ENCODE assay signal across 22 mouse cellular contexts in the genomic region with DNA sequence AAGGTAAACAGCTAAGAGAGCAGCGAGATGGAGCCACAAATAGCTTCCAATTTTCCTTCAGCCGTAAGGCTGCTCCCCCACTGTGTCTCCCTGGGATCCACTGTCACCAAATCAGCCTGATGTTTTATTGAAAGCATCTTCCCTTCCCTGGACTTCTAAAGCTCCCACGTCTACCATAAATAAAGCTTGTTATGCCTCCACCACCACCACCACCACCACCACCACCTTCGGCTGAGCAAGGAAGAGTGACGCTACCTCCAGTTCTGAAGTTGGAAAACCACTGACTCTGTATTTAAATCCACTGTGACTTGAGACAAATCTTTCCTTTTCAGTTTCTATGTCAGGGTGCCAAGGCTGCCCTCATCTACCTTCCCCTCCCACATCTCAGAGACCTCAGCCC.
DNase-seq lines count a peak whose midpoint lies in the region; ATAC-seq and TF ChIP-seq lines count a peak whose summit lies in the region.
"Had no signal": no experiment of that assay in that cellular context is flagged by ENCODE, and none has a peak within 500 bp of the region (broad histone marks: within the 10 kb centered on the region; RNA-seq: fewer than 3 reads in every experiment).

No protein-coding gene starts in this region.

- H3K4me2 ChIP-seq in limb, embryonic 12.5 days = no peak overlapping the region
- no peak overlapping the region for H3K4me2 ChIP-seq in lung, embryonic 15.5 days
- H3K4me2 ChIP-seq in lung, postnatal 0 days (replicated peaks; ENCODE audit: low read depth, low read length) = no peak overlapping the region
- H3K4me2 ChIP-seq: embryonic facial prominence, embryonic 13.5 days; embryonic facial prominence, embryonic 15.5 days; forebrain, embryonic 12.5 days had no signal

- no peak for DNase-seq in limb, embryonic 10.5 days (ENCODE audit: low spot score)
- no peak for DNase-seq in lung, postnatal 0 days (ENCODE audit: low spot score)
- DNase-seq in brain, adult 2 months (ENCODE audit: low read depth, low spot score) = peak; percentile 45
- peak; percentile 13 for DNase-seq in telencephalon, adult 2 months (ENCODE audit: low read depth, low spot score)
- DNase-seq: adrenal gland, adult 2 months; adrenal gland, postnatal 10 days; adrenal gland, postnatal 25 days; cerebellum, adult 11-12 months; cerebellum, adult 2 months; cerebellum, adult 9-10 months; cerebellum, postnatal 10 days; cerebellum, postnatal 25 days had no signal

- H3K4me3 ChIP-seq in limb, embryonic 12.5 days (replicated peaks) = no peak overlapping the region
- no peak overlapping the region for H3K4me3 ChIP-seq in limb, embryonic 10.5 days
- H3K4me3 ChIP-seq in lung, embryonic 15.5 days = no peak overlapping the region
- no peak overlapping the region for H3K4me3 ChIP-seq in lung, postnatal 0 days (ENCODE audit: low read depth, low read length)
- H3K4me3 ChIP-seq: embryonic facial prominence, embryonic 13.5 days; embryonic facial prominence, embryonic 15.5 days; erythroblast, embryonic 14.5 days; forebrain, embryonic 10.5 days; forebrain, embryonic 12.5 days had no signal

- peaks cover 14% of the 10 kb centered on the region for H3K4me1 ChIP-seq in limb, embryonic 12.5 days (replicated peaks)
- peaks cover 8% of the 10 kb centered on the region; the same call in 1 of the 2 replicates for H3K4me1 ChIP-seq in limb, embryonic 10.5 days
- H3K4me1 ChIP-seq in lung, embryonic 15.5 days = peaks cover 26% of the 10 kb centered on the region
- peaks cover 3% of the 10 kb centered on the region; the same call in 1 of the 2 replicates for H3K4me1 ChIP-seq in lung, postnatal 0 days (ENCODE audit: insufficient read depth, low read depth, low read length)

- ATAC-seq in limb, embryonic 12.5 days (ENCODE audit: insufficient number of reproducible peaks, insufficient read depth, low FRiP score, low TSS enrichment, low read depth) = no peak
- ATAC-seq in lung, embryonic 15.5 days (ENCODE audit: borderline replicate concordance, extremely low read depth, low FRiP score, low TSS enrichment) = no peak
- ATAC-seq in lung, postnatal 0 days = no peak
- no peak for ATAC-seq in monocyte, adult 5-6 weeks (replicated peaks; ENCODE audit: insufficient number of reproducible peaks, low FRiP score, low TSS enrichment, poor library complexity, severe bottlenecking)
- ATAC-seq: forebrain, embryonic 14.5 days; forebrain, embryonic 16.5 days had no signal

- no peaks in the 10 kb centered on the region for H3K9me3 ChIP-seq in limb, embryonic 12.5 days
- no peaks in the 10 kb centered on the region for H3K9me3 ChIP-seq in limb, embryonic 10.5 days (replicated peaks)
- no peaks in the 10 kb centered on the region for H3K9me3 ChIP-seq in lung, embryonic 15.5 days
- H3K9me3 ChIP-seq in lung, postnatal 0 days (ENCODE audit: low read length) = no peaks in the 10 kb centered on the region
- H3K9me3 ChIP-seq: embryonic facial prominence, embryonic 13.5 days; embryonic facial prominence, embryonic 15.5 days; forebrain, embryonic 10.5 days; forebrain, embryonic 12.5 days had no signal

- no peak overlapping the region for H3K9ac ChIP-seq in limb, embryonic 12.5 days (replicated peaks)
- no peak overlapping the region for H3K9ac ChIP-seq in lung, embryonic 15.5 days
- no peak overlapping the region for H3K9ac ChIP-seq in lung, postnatal 0 days (replicated peaks; ENCODE audit: low read depth)
- H3K9ac ChIP-seq: embryonic facial prominence, embryonic 13.5 days; embryonic facial prominence, embryonic 15.5 days; forebrain, embryonic 12.5 days had no signal

- TF ChIP-seq CTCF in lung, postnatal 0 days (IDR thresholded peaks at IDR 0.05) = no peak

- no peaks in the 10 kb centered on the region for H3K36me3 ChIP-seq in limb, embryonic 12.5 days
- H3K36me3 ChIP-seq in limb, embryonic 10.5 days = no peaks in the 10 kb centered on the region
- no peaks in the 10 kb centered on the region for H3K36me3 ChIP-seq in lung, embryonic 15.5 days
- H3K36me3 ChIP-seq in lung, postnatal 0 days (ENCODE audit: insufficient read depth, low read length) = no peaks in the 10 kb centered on the region
- H3K36me3 ChIP-seq: embryonic facial prominence, embryonic 13.5 days; embryonic facial prominence, embryonic 15.5 days; forebrain, embryonic 10.5 days; forebrain, embryonic 12.5 days had no signal

- no peaks in the 10 kb centered on the region for H3K27me3 ChIP-seq in limb, embryonic 12.5 days
- H3K27me3 ChIP-seq in limb, embryonic 10.5 days (ENCODE audit: low read depth, poor library complexity, severe bottlenecking) = no peaks in the 10 kb centered on the region
- no peaks in the 10 kb centered on the region for H3K27me3 ChIP-seq in lung, embryonic 15.5 days
- H3K27me3 ChIP-seq in lung, postnatal 0 days (replicated peaks; ENCODE audit: insufficient read depth, low read length) = no peaks in the 10 kb centered on the region
- H3K27me3 ChIP-seq: embryonic facial prominence, embryonic 13.5 days; embryonic facial prominence, embryonic 15.5 days had no signal

- 0 out of 2 replicates have a peak overlapping the region, but pooled peaks have one; percentile 9 for H3K27ac ChIP-seq in limb, embryonic 12.5 days
- no peak overlapping the region for H3K27ac ChIP-seq in limb, embryonic 10.5 days
- H3K27ac ChIP-seq in lung, embryonic 15.5 days = peak overlapping the region; percentile 86
- no peak overlapping the region for H3K27ac ChIP-seq in lung, postnatal 0 days (ENCODE audit: low read length)
- H3K27ac ChIP-seq: embryonic facial prominence, embryonic 13.5 days; embryonic facial prominence, embryonic 15.5 days; forebrain, embryonic 10.5 days; forebrain, embryonic 12.5 days had no signal

- 66% methylated on average over 5 of the region's 5 CpGs for WGBS in limb, embryonic 12.5 days
- 71% methylated on average over 5 of the region's 5 CpGs for WGBS in limb, embryonic 10.5 days
- 58% methylated on average over 5 of the region's 5 CpGs for WGBS in lung, embryonic 15.5 days
- 53% methylated on average over 5 of the region's 5 CpGs for WGBS in lung, postnatal 0 days

- no peak for TF ChIP-seq EP300 in lung, postnatal 0 days (IDR thresholded peaks at IDR 0.05)

Comparison
In these comparisons a context has a peak if more than half of its experiments do, and no peak if none do; other contexts are left out.
1. H3K27ac ChIP-seq: peak in limb, embryonic 12.5 days (single experiment) and lung, embryonic 15.5 days (single experiment); none in limb, embryonic 10.5 days (single experiment) and lung, postnatal 0 days (single experiment).
2. DNase-seq: peak in brain, adult 2 months (single experiment) and telencephalon, adult 2 months (single experiment); none in limb, embryonic 10.5 days (single experiment) and lung, postnatal 0 days (single experiment).